Mouse (Mus musculus) gastrocnemius, postnatal 4 days (tissue): ENCODE data around the gene Haghl. TPM values are rescaled to one million over a fixed set of nuclear protein-coding genes. Genes with fewer than 3 reads are reported as not detected.
"Not testable (repeated sequence)": the region's sequence is repeated elsewhere in the genome, so short reads cannot be mapped to it uniquely, and the experiment has no call there.

ENCODE experiments used
- DNase-seq, 2 experiments: peaks; one replicate each; pipeline ENCODE4 v3.0.0; 2021 to 2022; ENCODE audit warnings: low spot score in 2 of 2, mixed read lengths in 2 of 2
- microRNA-seq: library from miRNA; unstranded; fragments of <30 nt; microRNA quantifications from one replicate; pipeline ENCODE4 v1.2.0, GENCODE M21; 2021
- total RNA-seq, 2 experiments: library from RNA; stranded (reverse); gene quantifications; 2 replicates each; pipeline ENCODE4 v1.2.3; 2021

Haghl gene
- total RNA-seq, 2 experiments from 2014 or later = 31.3 to 32.5 TPM

- DNase-seq = peak; percentile 46 to 57
Measured at GRCm38 (mm10) chr17:25751446-25751845, 34.0 kb downstream of the Haghl start.

- no peak for DNase-seq
Measured at GRCm38 (mm10) chr17:25749314-25749713, 36.2 kb downstream of the Haghl start.

GRCm38 (mm10) chr17:25748238-25748637 is 37.2 kb downstream of the Haghl start:
- DNase-seq = no peak

GRCm38 (mm10) chr17:25744311-25744710 is 41.2 kb downstream of the Haghl start:
- DNase-seq = no peak

- DNase-seq = no peak
Measured at GRCm38 (mm10) chr17:25743831-25744230, 41.6 kb downstream of the Haghl start.

- DNase-seq = not testable (repeated sequence)
Measured at GRCm38 (mm10) chr17:25741471-25741870, 44.0 kb downstream of the Haghl start.

GRCm38 (mm10) chr17:25738861-25739260 is 46.6 kb downstream of the Haghl start:
- DNase-seq = no peak

GRCm38 (mm10) chr17:25735745-25736144 is 49.7 kb downstream of the Haghl start, which contains the start of gene Mslnl:
TSS of gene Mslnl (plus strand) at chr17:25736042.
- no peak for DNase-seq

- DNase-seq = no peak
Measured at GRCm38 (mm10) chr17:25735246-25735645, 50.2 kb downstream of the Haghl start.

GRCm38 (mm10) chr17:25732082-25732481 is 53.4 kb downstream of the Haghl start:
- peak; percentile 62 to 78 for DNase-seq

Small RNA genes lying within 50 kb of the gene (microRNA-seq; reads per million reads assigned to microRNA genes)
- gene Gm25083 (not detected), gene Mir3082 (1.5 reads per million), gene Mir6966 (1.5 reads per million)

Other genes starting within 250 kb of the Haghl start
- 10 to 100 TPM; 26.9 to 33.7 TPM for gene Sox8, start 215.0 kb downstream of the Haghl start, total RNA-seq
- gene Lmf1, start 206.6 kb downstream of the Haghl start, total RNA-seq = 10 to 100 TPM; 16.1 to 18.8 TPM
- gene Gng13, start 68.5 kb downstream of the Haghl start, total RNA-seq = not detected
- gene Chtf18, start 58.3 kb downstream of the Haghl start, total RNA-seq = 1 to 10 TPM; 7.7 to 8.6 TPM
- 1 to 10 TPM; 7.9 to 8.1 TPM for gene Rpusd1, start 58.0 kb downstream of the Haghl start, total RNA-seq
- not detected for gene Mslnl, start 49.6 kb downstream of the Haghl start, total RNA-seq
- under 1 TPM; 0.44 to 0.49 TPM for gene Msln, start 31.3 kb downstream of the Haghl start, total RNA-seq
- 10 to 100 TPM; 29.0 to 31.3 TPM for gene Narfl, start 11.9 kb downstream of the Haghl start, total RNA-seq
- gene Ccdc78, start 907 bp upstream of the Haghl start, total RNA-seq = not detected
- 10 to 100 TPM; 45.6 to 45.8 TPM for gene Fam173a, start 7.2 kb upstream of the Haghl start, total RNA-seq
- gene AC134908.4, start 10.0 kb upstream of the Haghl start, total RNA-seq = under 1 TPM in 1 of 2 experiments, not detected in 1; 0.75 TPM
- gene Metrn, start 11.5 kb upstream of the Haghl start, total RNA-seq = 10 to 100 TPM; 46.3 to 51.6 TPM
- gene Fbxl16, start 23.4 kb upstream of the Haghl start, total RNA-seq = 1 to 10 TPM; 1.4 to 2.0 TPM
- gene Wdr24, start 38.0 kb upstream of the Haghl start, total RNA-seq = 10 to 100 TPM; 12.2 to 13.7 TPM
- 10 to 100 TPM; 31.6 to 32.4 TPM for gene Jmjd8, start 43.2 kb upstream of the Haghl start, total RNA-seq
- 100 to 1,000 TPM; 116 to 134 TPM for gene Stub1, start 47.7 kb upstream of the Haghl start, total RNA-seq
- 1 to 10 TPM; 7.6 to 10.0 TPM for gene Rhbdl1, start 51.6 kb upstream of the Haghl start, total RNA-seq
- 1 to 10 TPM; 5.4 to 7.6 TPM for gene Gm20683, start 56.1 kb upstream of the Haghl start, total RNA-seq
- gene Rhot2, start 59.2 kb upstream of the Haghl start, total RNA-seq = 10 to 100 TPM; 34.9 to 41.5 TPM
- 10 to 100 TPM; 11.7 to 12.0 TPM for gene Wdr90, start 75.8 kb upstream of the Haghl start, total RNA-seq
- 10 to 100 TPM; 46.1 to 48.6 TPM for gene Mcrip2, start 83.1 kb upstream of the Haghl start, total RNA-seq
- 10 to 100 TPM; 20.0 to 21.3 TPM for gene Mettl26, start 89.4 kb upstream of the Haghl start, total RNA-seq
- gene Wfikkn1, start 95.2 kb upstream of the Haghl start, total RNA-seq = 1 to 10 TPM in 1 of 2 experiments, under 1 TPM in 1; 0.88 to 1.4 TPM
- 10 to 100 TPM; 15.1 to 17.2 TPM for gene Rab40c, start 134.1 kb upstream of the Haghl start, total RNA-seq
- 10 to 100 TPM; 46.7 to 50.8 TPM for gene Pigq, start 159.3 kb upstream of the Haghl start, total RNA-seq
- not detected for gene Nhlrc4, start 159.3 kb upstream of the Haghl start, total RNA-seq
- not detected for gene A930017K11Rik, start 166.9 kb upstream of the Haghl start, total RNA-seq
- gene Capn15, start 200.1 kb upstream of the Haghl start, total RNA-seq = 10 to 100 TPM; 14.2 to 14.5 TPM